Mouse (Mus musculus) kidney, postnatal 10 days (tissue): ENCODE results near the gene Serpinb1a.

Source experiments
- DNase-seq: peaks from one replicate; pipeline ENCODE4 v3.0.0; 2021; ENCODE audit warnings: mixed read lengths

The Serpinb1a gene

GRCm38 (mm10) chr13:32833237-32833636, 17.7 kb downstream of the Serpinb1a start:
- DNase-seq = no peak

- DNase-seq = no peak
Observed at GRCm38 (mm10) chr13:32832776-32833175, 18.2 kb downstream of the Serpinb1a start.

GRCm38 (mm10) chr13:32831505-32832273, 19.3 kb downstream of the Serpinb1a start:
- DNase-seq = no peak

- no peak for DNase-seq
Observed at GRCm38 (mm10) chr13:32828886-32829285, 22.1 kb downstream of the Serpinb1a start.

- peak; percentile 74 for DNase-seq
Observed at GRCm38 (mm10) chr13:32827951-32828350, 23.0 kb downstream of the Serpinb1a start.

- peak; percentile 20 for DNase-seq
Observed at GRCm38 (mm10) chr13:32827111-32827822, 23.7 kb downstream of the Serpinb1a start.

GRCm38 (mm10) chr13:32825546-32825945, 25.4 kb downstream of the Serpinb1a start:
- DNase-seq = no peak

GRCm38 (mm10) chr13:32824377-32825330, 26.3 kb downstream of the Serpinb1a start:
- DNase-seq = no peak

- DNase-seq = no peak
Observed at GRCm38 (mm10) chr13:32823126-32823525, 27.9 kb downstream of the Serpinb1a start.

GRCm38 (mm10) chr13:32821671-32822070, 29.3 kb downstream of the Serpinb1a start:
- no peak for DNase-seq

- DNase-seq = no peak
Observed at GRCm38 (mm10) chr13:32819926-32820325, 31.1 kb downstream of the Serpinb1a start.

GRCm38 (mm10) chr13:32819241-32819640, 31.7 kb downstream of the Serpinb1a start:
- no peak for DNase-seq

- no peak for DNase-seq
Observed at GRCm38 (mm10) chr13:32807624-32808023, 43.4 kb downstream of the Serpinb1a start.

- DNase-seq = peak; percentile 33
Observed at GRCm38 (mm10) chr13:32806820-32807219, 44.2 kb downstream of the Serpinb1a start.

- no peak for DNase-seq
Observed at GRCm38 (mm10) chr13:32803701-32804345, 47.2 kb downstream of the Serpinb1a start.

- peak; percentile 69 for DNase-seq
Observed at GRCm38 (mm10) chr13:32802259-32803081, 48.5 kb downstream of the Serpinb1a start, which contains the start of gene D930007J09Rik. Gene D930007J09Rik (minus strand): TSS chr13:32802849.

- peak; percentile 98 for DNase-seq
Observed at GRCm38 (mm10) chr13:32801693-32802221, 49.2 kb downstream of the Serpinb1a start, which contains the start of gene Wrnip1. Gene Wrnip1 (plus strand): TSS chr13:32802038.

GRCm38 (mm10) chr13:32800859-32801258, 50.1 kb downstream of the Serpinb1a start:
- no peak for DNase-seq

GRCm38 (mm10) chr13:32799131-32799530, 51.9 kb downstream of the Serpinb1a start:
- no peak for DNase-seq

- DNase-seq = no peak
Observed at GRCm38 (mm10) chr13:32797085-32797484, 53.9 kb downstream of the Serpinb1a start.

GRCm38 (mm10) chr13:32795166-32795565, 55.8 kb downstream of the Serpinb1a start:
- peak; percentile 43 for DNase-seq
